Mouse (Mus musculus): ENCODE data around the gene Smim15. TPM values are rescaled to one million over a fixed set of nuclear protein-coding genes. Genes with fewer than 3 reads are reported as not detected.

Smim15 gene
- polyA plus RNA-seq, 1 experiment = 33.5 TPM

DNA sequence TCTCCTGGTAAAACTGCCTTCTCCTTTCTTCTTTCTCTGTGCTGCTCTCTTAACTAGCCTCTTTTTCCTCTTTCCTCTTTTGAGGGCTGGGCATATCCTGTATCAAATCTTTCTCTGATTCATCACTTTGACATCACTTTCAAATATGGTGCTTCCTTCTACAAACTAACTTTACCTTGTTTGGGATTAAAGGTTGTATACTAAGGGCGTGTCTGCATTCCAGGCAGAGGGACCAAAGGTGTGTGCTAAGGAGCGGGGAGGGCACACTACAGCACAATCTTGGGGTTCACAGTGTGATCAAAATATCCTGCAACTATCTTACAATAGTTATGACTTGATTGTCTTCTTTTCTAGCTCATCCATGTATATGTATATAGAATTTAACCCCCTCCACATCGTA is 1.8 kb downstream of the Smim15 start:
- Histone ChIP-seq H3K4me3 (replicated peaks; ENCODE audit: control insufficient read depth, low read depth, low read length) (no peak overlapping the region), H3K4me1 (ENCODE audit: control insufficient read depth, insufficient read depth, low read length) (no peaks in the 10 kb centered on the region; the same call in 1 of the 2 replicates), H3K27ac (ENCODE audit: control insufficient read depth, insufficient read depth, low read depth, low read length, poor library complexity) (no peak overlapping the region)
- 86% methylated on average over 3 of the region's 3 CpGs for WGBS
- no peak for TF ChIP-seq POLR2A (IDR thresholded peaks at IDR 0.05; ENCODE audit: borderline replicate concordance, control insufficient read depth, low read depth, low read length)
- no peak for TF ChIP-seq CTCF (IDR thresholded peaks at IDR 0.05; ENCODE audit: control insufficient read depth, insufficient read depth, low read length)

DNA sequence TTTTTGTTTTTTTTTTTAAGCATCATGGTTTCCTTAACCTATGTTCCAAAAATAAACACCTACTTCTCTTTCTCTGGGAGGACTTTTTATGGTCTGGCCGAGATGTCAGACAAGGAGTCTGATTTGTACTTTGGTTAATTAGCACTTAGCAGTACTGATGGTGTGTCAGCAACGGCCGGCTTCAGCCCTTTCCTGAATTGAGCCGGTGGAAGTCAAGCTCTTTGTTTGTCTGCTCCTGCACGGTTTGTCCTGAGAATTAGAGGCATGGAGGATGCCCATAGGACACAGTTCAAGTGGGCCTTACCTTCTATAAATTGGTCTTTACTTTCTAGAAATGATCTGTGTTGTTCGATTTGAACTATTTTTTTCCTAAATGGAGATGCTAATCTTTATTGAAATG is 2.6 kb downstream of the Smim15 start:
- H3K4me1 ChIP-seq (ENCODE audit: control insufficient read depth, insufficient read depth, low read length) = no peaks in the 10 kb centered on the region; the same call in 1 of the 2 replicates
- H3K4me3 ChIP-seq (replicated peaks; ENCODE audit: control insufficient read depth, low read depth, low read length) = no peak overlapping the region
- TF ChIP-seq CTCF (IDR thresholded peaks at IDR 0.05; ENCODE audit: control insufficient read depth, insufficient read depth, low read length) = no peak
- no peak overlapping the region for H3K27ac ChIP-seq (ENCODE audit: control insufficient read depth, insufficient read depth, low read depth, low read length, poor library complexity)
- 70% methylated on average over 6 of the region's 6 CpGs for WGBS

GRCm38 (mm10) chr13:108047364-108047763 is 3.1 kb downstream of the Smim15 start:
- no peaks in the 10 kb centered on the region; the same call in 1 of the 2 replicates for H3K4me1 ChIP-seq (ENCODE audit: control insufficient read depth, insufficient read depth, low read length)
- no peak overlapping the region for H3K4me3 ChIP-seq (replicated peaks; ENCODE audit: control insufficient read depth, low read depth, low read length)
- no peak overlapping the region for H3K27ac ChIP-seq (ENCODE audit: control insufficient read depth, insufficient read depth, low read depth, low read length, poor library complexity)
- WGBS = 75% methylated on average over 6 of the region's 6 CpGs
- no peak for TF ChIP-seq CTCF (IDR thresholded peaks at IDR 0.05; ENCODE audit: control insufficient read depth, insufficient read depth, low read length)
- no peak for TF ChIP-seq POLR2A (IDR thresholded peaks at IDR 0.05; ENCODE audit: borderline replicate concordance, control insufficient read depth, low read depth, low read length)

DNA sequence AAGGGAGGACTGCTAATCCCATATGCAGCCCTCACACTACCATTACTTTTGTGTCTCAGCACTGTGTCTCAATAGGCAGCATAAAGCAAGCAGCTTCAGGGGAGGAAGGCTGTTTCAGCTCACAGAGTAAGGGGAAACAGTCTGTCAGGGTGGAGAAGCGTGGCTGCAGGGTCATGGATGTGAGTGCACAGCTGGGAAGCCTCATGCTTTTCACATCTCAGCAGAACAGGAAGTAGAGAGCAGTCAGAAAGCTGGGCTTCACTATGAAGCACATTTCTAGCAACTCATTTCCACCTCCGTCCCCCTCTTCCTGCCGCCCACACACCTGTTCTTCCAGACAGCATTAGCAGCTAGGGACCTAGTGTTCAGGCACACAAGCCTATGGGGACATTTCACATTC is 12.7 kb downstream of the Smim15 start:
- WGBS = 26% methylated on average over 3 of the region's 3 CpGs
- H3K4me1 ChIP-seq (ENCODE audit: control insufficient read depth, insufficient read depth, low read length) = no peaks in the 10 kb centered on the region
- no peak overlapping the region for H3K4me3 ChIP-seq (replicated peaks; ENCODE audit: control insufficient read depth, low read depth, low read length)
- no peak for TF ChIP-seq POLR2A (IDR thresholded peaks at IDR 0.05; ENCODE audit: borderline replicate concordance, control insufficient read depth, low read depth, low read length)
- TF ChIP-seq CTCF (IDR thresholded peaks at IDR 0.05; ENCODE audit: control insufficient read depth, insufficient read depth, low read length) = no peak
- no peak overlapping the region for H3K27ac ChIP-seq (ENCODE audit: control insufficient read depth, insufficient read depth, low read depth, low read length, poor library complexity)

- WGBS = 82% methylated on average over 7 of the region's 7 CpGs
- TF ChIP-seq POLR2A (IDR thresholded peaks at IDR 0.05; ENCODE audit: borderline replicate concordance, control insufficient read depth, low read depth, low read length) = no peak
- no peak for TF ChIP-seq CTCF (IDR thresholded peaks at IDR 0.05; ENCODE audit: control insufficient read depth, insufficient read depth, low read length)
Observed at GRCm38 (mm10) chr13:108060286-108060885, 16.1 kb downstream of the Smim15 start.

DNA sequence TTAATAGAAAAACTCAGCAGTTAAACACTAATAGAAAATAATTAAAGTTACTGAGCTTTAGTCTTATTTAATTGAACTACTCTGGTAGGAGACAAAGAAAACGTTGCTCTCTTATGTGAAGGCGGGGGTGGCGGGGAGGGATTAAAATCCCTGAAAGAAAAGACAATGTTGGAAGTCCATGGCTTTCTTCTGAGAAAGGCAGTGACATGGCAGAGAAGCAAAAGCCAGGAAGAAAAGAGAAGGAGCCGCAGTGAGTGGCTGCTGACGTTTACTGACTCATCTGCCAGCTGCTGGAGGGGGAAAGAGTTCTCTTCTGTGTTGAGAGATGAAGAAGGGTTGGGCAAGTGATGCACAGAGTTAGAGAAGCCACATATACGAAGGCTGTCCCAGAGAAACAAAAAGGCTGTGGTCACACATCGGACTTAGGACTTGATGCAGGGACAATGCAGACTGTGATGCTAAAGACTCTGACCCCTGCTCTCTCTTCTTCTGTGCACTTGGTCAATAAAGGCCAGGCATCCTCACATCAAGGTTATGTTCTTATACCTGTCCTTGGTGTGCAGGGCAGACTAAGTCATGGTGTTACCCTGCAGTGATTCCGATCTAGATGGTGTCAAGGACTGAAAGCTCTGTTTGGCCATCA is 16.8 kb downstream of the Smim15 start:
- Histone ChIP-seq H3K4me3 (replicated peaks; ENCODE audit: control insufficient read depth, low read depth, low read length) (no peak overlapping the region), H3K4me1 (ENCODE audit: control insufficient read depth, insufficient read depth, low read length) (no peaks in the 10 kb centered on the region), H3K27ac (ENCODE audit: control insufficient read depth, insufficient read depth, low read depth, low read length, poor library complexity) (no peak overlapping the region)
- 79% methylated on average over 8 of the region's 8 CpGs for WGBS
- TF ChIP-seq CTCF (IDR thresholded peaks at IDR 0.05; ENCODE audit: control insufficient read depth, insufficient read depth, low read length) = no peak
- no peak for TF ChIP-seq POLR2A (IDR thresholded peaks at IDR 0.05; ENCODE audit: borderline replicate concordance, control insufficient read depth, low read depth, low read length)

More at GRCm38 (mm10) chr13:108060286-108060885, 16.1 kb downstream of the Smim15 start:
- no peaks in the 10 kb centered on the region for H3K4me1 ChIP-seq (ENCODE audit: control insufficient read depth, insufficient read depth, low read length)
- no peak overlapping the region for H3K27ac ChIP-seq (ENCODE audit: control insufficient read depth, insufficient read depth, low read depth, low read length, poor library complexity)
- no peak overlapping the region for H3K4me3 ChIP-seq (replicated peaks; ENCODE audit: control insufficient read depth, low read depth, low read length)

GRCm38 (mm10) chr13:108062900-108063299 is 18.7 kb downstream of the Smim15 start:
- 82% methylated on average over 5 of the region's 5 CpGs for WGBS
- TF ChIP-seq POLR2A (IDR thresholded peaks at IDR 0.05; ENCODE audit: borderline replicate concordance, control insufficient read depth, low read depth, low read length) (no peak), CTCF (IDR thresholded peaks at IDR 0.05; ENCODE audit: control insufficient read depth, insufficient read depth, low read length) (no peak)
- no peak overlapping the region for H3K27ac ChIP-seq (ENCODE audit: control insufficient read depth, insufficient read depth, low read depth, low read length, poor library complexity)
- no peak overlapping the region for H3K4me3 ChIP-seq (replicated peaks; ENCODE audit: control insufficient read depth, low read depth, low read length)
- no peaks in the 10 kb centered on the region for H3K4me1 ChIP-seq (ENCODE audit: control insufficient read depth, insufficient read depth, low read length)

GRCm38 (mm10) chr13:108063374-108064134 is 19.3 kb downstream of the Smim15 start:
- TF ChIP-seq CTCF (IDR thresholded peaks at IDR 0.05; ENCODE audit: control insufficient read depth, insufficient read depth, low read length) (no peak), POLR2A (IDR thresholded peaks at IDR 0.05; ENCODE audit: borderline replicate concordance, control insufficient read depth, low read depth, low read length) (no peak)
- no peaks in the 10 kb centered on the region for H3K4me1 ChIP-seq (ENCODE audit: control insufficient read depth, insufficient read depth, low read length)
- no peak overlapping the region for H3K4me3 ChIP-seq (replicated peaks; ENCODE audit: control insufficient read depth, low read depth, low read length)
- H3K27ac ChIP-seq (ENCODE audit: control insufficient read depth, insufficient read depth, low read depth, low read length, poor library complexity) = no peak overlapping the region
- WGBS = 84% methylated on average over 11 of the region's 11 CpGs

Measured in bone marrow, adult 2 months (tissue).